In genomic region chr15:12739277-12740247, GRCm38 (mm10) we compare ENCODE assay signal across 8 mouse cellular contexts. TPM values are rescaled to one million over a fixed set of nuclear protein-coding genes. Genes with fewer than 3 reads are reported as not detected.
DNase-seq lines count a peak whose midpoint lies in the region; ATAC-seq and TF ChIP-seq lines count a peak whose summit lies in the region.

Gene Pdzd2 (minus strand): TSS chr15:12739924.

- TF ChIP-seq POLR2A in olfactory bulb, adult 2 months (IDR thresholded peaks at IDR 0.05; ENCODE audit: insufficient read depth, low read depth, low read length) = peak; percentile 69; the same call in 1 of the 2 replicates

- 0 out of 2 replicates have a peak, but pooled peaks have one; percentile 19 for TF ChIP-seq CTCF in olfactory bulb, adult 2 months (IDR thresholded peaks at IDR 0.05; ENCODE audit: insufficient read depth, low read depth, low read length)

- 1% methylated on average over 82 of the region's 83 CpGs for WGBS in liver, embryonic 16.5 days (ENCODE audit: insufficient replicate concordance)
- under 1% methylated on average over 83 of the region's 83 CpGs for WGBS in olfactory bulb, adult 2 months

- ATAC-seq in liver, embryonic 16.5 days (ENCODE audit: low read depth) = peak; percentile 91

- in situ Hi-C loops in ES-E14 (cut with MboI; ENCODE audit: low sequenced_read_pairs in 2 of 2, unreplicated experiment in 2 of 2) = no loop called here

- intact Hi-C loops in heart, postnatal 36 days (cut with DNase I) = loop anchor here (1.0 to 5.0 kb wide), 5 partner anchors 47 to 367 kb away; no protein-coding TSS in a partner anchor

- peak; percentile 99 for DNase-seq in ES-E14 (ENCODE audit: low read depth, low spot score)
- DNase-seq in cerebellum, adult 9-10 months = peak; percentile 91
- DNase-seq in forelimb bud, embryonic 11.5 days (ENCODE audit: low read depth, low spot score) = peak; percentile 96
- DNase-seq in heart, postnatal 36 days = peak; percentile 89 to 92
- peak; percentile 96 for DNase-seq in layer of hippocampus, adult 11-12 months (ENCODE audit: low spot score)
- DNase-seq in testis, postnatal 14 days (ENCODE audit: low spot score) = peak; percentile 92

- no peak within 1 kb of the TSS for H3K27ac ChIP-seq in ES-E14 (ENCODE audit: insufficient read depth, low read depth, low read length, poor library complexity, severe bottlenecking)
- H3K27ac ChIP-seq in liver, embryonic 16.5 days (ENCODE audit: low read length) = no peak within 1 kb of the TSS
- H3K27ac ChIP-seq in olfactory bulb, adult 2 months (ENCODE audit: insufficient read depth, low read depth, low read length) = peak within 1 kb of the TSS; percentile 73

- H3K4me1 ChIP-seq in ES-E14 (ENCODE audit: control insufficient read depth in 2 of 2, insufficient read depth in 2 of 2, low read length in 2 of 2, poor library complexity in 1 of 2) = peaks cover 1 to 2% of the 10 kb centered on the region in 2 experiments; a peak in 1 of 4 replicates
- H3K4me1 ChIP-seq in liver, embryonic 16.5 days (ENCODE audit: control insufficient read depth, low read depth, low read length) = peaks cover 2% of the 10 kb centered on the region; the same call in 1 of the 2 replicates
- H3K4me1 ChIP-seq in olfactory bulb, adult 2 months (ENCODE audit: control insufficient read depth, insufficient read depth, low read length) = peaks cover 18% of the 10 kb centered on the region

- peak within 1 kb of the TSS; percentile 82 for H3K4me3 ChIP-seq in ES-E14 (ENCODE audit: insufficient read depth in 1 of 2, low read depth in 1 of 2, low read length in 2 of 2, poor library complexity in 1 of 2, severe bottlenecking in 1 of 2)
- peak within 1 kb of the TSS; percentile 56 for H3K4me3 ChIP-seq in liver, embryonic 16.5 days (ENCODE audit: low read depth, low read length)
- peak within 1 kb of the TSS; percentile 64 for H3K4me3 ChIP-seq in olfactory bulb, adult 2 months (ENCODE audit: insufficient read depth, low read depth, low read length)

- no peaks in the 10 kb centered on the region for H3K36me3 ChIP-seq in ES-E14 (ENCODE audit: control insufficient read depth, insufficient read depth, low read length, poor library complexity, severe bottlenecking)
- no peaks in the 10 kb centered on the region for H3K36me3 ChIP-seq in liver, embryonic 16.5 days (ENCODE audit: control insufficient read depth, insufficient read depth)

- no peaks in the 10 kb centered on the region for H3K9me3 ChIP-seq in ES-E14 (ENCODE audit: control insufficient read depth, insufficient read depth, low read depth, low read length)
- H3K9me3 ChIP-seq in liver, embryonic 16.5 days (replicated peaks; ENCODE audit: control insufficient read depth, low read length) = no peaks in the 10 kb centered on the region

- H3K27me3 ChIP-seq in liver, embryonic 16.5 days (ENCODE audit: control insufficient read depth, insufficient read depth, low read depth, low read length) = peaks cover 39% of the 10 kb centered on the region

- H3K9ac ChIP-seq in ES-E14 (ENCODE audit: insufficient read depth, low read depth, low read length, poor library complexity, severe bottlenecking) = peak within 1 kb of the TSS; percentile 72
- no peak within 1 kb of the TSS for H3K9ac ChIP-seq in liver, embryonic 16.5 days (ENCODE audit: low read depth, low read length)

- H3K4me2 ChIP-seq in liver, embryonic 16.5 days (ENCODE audit: low read depth, low read length) = peak within 1 kb of the TSS; percentile 67

TF ChIP-seq in ES-E14, 5 proteins besides CTCF, POLR2A, EP300 and RAD21:
- TF ChIP-seq MAFK (IDR thresholded peaks at IDR 0.05; ENCODE audit: insufficient read depth, low read depth, low read length) = no peak
- no peak for TF ChIP-seq ZNF384 (IDR thresholded peaks at IDR 0.05; ENCODE audit: low read depth, low read length)
- TF ChIP-seq ZC3H11A (IDR thresholded peaks at IDR 0.05; ENCODE audit: borderline replicate concordance, low read depth, low read length) = no peak
- no peak for TF ChIP-seq CHD2 (IDR thresholded peaks at IDR 0.05; ENCODE audit: low read depth, low read length)
- no peak; the same call in 1 of the 2 replicates for TF ChIP-seq HCFC1 (IDR thresholded peaks at IDR 0.05; ENCODE audit: borderline replicate concordance, insufficient read depth, low read length)

RNA-seq across cellular contexts. Expression of gene Pdzd2, which starts in this region (rescaled TPM):
- total RNA-seq in ES-E14 (2012; rRNA removed) = 6.3 and 8.0 TPM in 2 replicates
- 100 to 1,000 TPM in 1 of 2 experiments, 10 to 100 TPM in 1; 86.3 to 104 TPM for total RNA-seq in heart, postnatal 36 days (2021)
- polyA plus RNA-seq in liver, embryonic 16.5 days (2015; fragmentation: Nextera tagmentation; extraction: Ambion mirVana) = 0.92 and 1.0 TPM in 2 replicates
- polyA plus RNA-seq in olfactory bulb, adult 2 months (2012; ENCODE audit: insufficient read depth, insufficient read length, low replicate concordance, missing spikeins) = not detected in 2 replicates
